Mouse (Mus musculus): ENCODE results near the gene Dennd1c.

Gene Dennd1c

DNA sequence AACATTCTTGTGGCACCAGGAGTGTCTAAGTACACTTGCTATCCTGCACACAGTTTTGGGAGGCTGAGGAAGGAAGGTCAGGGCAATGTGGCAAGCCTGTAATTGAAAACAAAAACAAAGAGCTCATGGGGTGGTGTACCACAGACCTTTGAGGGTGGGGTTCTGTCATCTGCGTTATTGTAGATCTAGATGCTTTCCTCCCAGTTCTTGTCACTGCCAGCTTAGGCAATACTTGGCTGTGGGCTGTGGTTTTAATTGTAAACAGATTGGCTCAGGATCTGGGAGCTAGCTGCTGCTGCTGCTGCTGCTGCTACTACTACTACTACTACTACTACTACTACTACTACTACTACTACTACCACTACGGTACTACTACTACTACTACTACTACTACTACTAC is 24.0 kb upstream of the Dennd1c start:
- ChIA-PET CTCF (interaction anchor here in 3 of 4 experiments (0.5 to 1.7 kb wide), 3 partner anchors 173 to 1815 kb away, joined by 3 to 5 read pairs (median 3); no protein-coding TSS in a partner anchor), POLR2A (interaction anchor here in 1 of 4 experiments (1.4 kb wide), 1 partner anchor 18 kb away, joined by 3 read pairs; no protein-coding TSS in a partner anchor)

DNA sequence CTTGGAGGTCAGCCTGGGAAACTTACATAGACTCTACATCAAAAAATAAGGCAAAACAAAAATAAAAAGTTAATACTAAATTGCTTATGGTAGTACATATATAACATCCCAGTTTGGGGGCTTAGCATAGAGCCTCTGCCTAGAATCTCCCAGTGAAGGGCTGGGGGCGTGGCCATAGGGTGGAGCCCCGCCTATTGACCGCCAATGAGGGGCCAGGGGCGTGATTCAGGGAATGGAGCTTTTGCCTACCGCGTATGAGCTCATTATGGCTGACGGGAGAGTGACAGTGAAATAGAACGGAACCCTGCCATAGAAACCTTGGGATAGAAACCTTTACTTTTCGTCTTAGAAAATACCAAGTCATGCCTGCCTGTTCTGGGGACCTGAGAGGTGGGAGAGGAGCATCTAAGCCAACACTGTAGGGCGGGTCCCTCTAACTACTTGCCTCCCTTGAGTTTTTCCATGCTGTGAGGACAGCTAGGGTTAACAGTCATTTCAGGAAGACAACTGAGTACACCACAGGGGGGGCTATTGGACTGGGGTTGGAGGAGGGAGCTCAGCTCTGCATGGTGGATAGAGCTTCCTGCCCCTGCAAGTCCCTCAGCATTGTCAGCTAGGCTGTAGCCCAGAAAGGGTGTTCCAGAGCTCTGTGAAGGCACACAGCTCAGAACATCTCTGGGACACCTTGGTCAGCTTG is 21.5 kb upstream of the Dennd1c start:
- ChIA-PET POLR2A (interaction anchor here (0.6 to 3.1 kb wide), 21 partner anchors 12 to 103 kb away, joined by 3 to 14 read pairs (median 3); partner anchors contain the start of genes Gm17949 (in 2 of the 4), Gtf2f1 (in 2 of the 4), Tubb4a (in 2 of the 4) and Alkbh7 (in 1 of the 4)), CTCF (interaction anchor here (0.6 to 1.7 kb wide), 26 partner anchors 12 to 235 kb away, joined by 3 to 25 read pairs (median 4); partner anchors contain the start of genes Gpr108 (in 2 of the 4), Tubb4a (in 2 of the 4), Alkbh7 (in 1 of the 4) and Cd70 (in 1 of the 4))

DNA sequence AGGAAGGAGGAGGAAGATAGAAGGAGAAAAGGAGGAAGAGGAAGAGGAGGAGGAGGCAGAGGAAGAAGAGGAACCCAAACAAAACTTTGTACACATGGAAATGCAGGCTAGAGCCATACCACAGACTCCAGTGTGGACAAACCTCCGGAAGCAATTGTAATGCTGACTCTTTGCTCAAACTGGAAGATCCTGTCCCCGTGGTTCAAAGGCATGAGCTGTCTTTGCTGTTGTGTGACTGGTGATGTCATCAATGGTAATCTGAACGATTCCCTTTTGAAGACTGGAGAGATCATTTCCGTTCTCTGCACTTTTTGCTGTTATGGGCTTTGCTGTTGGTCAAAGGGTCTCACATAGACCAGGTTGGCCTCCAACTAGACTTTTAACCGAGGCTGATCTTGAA is 20.0 kb upstream of the Dennd1c start:
- CTCF ChIA-PET: interaction anchor here in 2 of 4 experiments (0.6 to 4.0 kb wide), 2 partner anchors 69 to 236 kb away, joined by 3 to 36 read pairs; no protein-coding TSS in a partner anchor

DNA sequence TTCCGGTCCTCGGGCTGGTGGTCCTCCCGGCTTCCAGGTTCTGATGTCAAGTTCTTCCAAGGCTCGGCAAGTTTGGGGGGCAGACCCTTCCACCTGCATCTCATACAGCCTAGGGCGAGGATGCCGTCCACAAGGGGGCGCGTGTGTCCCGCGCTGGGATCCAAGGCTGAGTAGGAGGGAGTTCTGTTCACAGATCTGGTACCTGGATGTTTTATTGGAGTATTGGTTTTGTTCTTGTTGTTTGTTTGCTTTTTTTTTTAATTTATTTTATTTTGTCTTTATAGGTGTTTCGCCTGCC is 18.3 kb upstream of the Dennd1c start:
- ChIA-PET POLR2A (interaction anchor here (0.6 to 2.3 kb wide), 31 partner anchors 8 to 736 kb away, joined by 3 to 23 read pairs (median 5); partner anchors contain the start of genes Alkbh7 (in 2 of the 4), Khsrp (in 2 of the 4), Clpp (in 1 of the 4) and Crb3 (in 1 of the 4)), CTCF (interaction anchor here (0.6 to 4.0 kb wide), 36 partner anchors 9 to 711 kb away, joined by 3 to 36 read pairs (median 5); partner anchors contain the start of genes Alkbh7 (in 2 of the 4), Gm17949 (in 1 of the 4), Gpr108 (in 1 of the 4) and Pspn (in 1 of the 4))

More for the DNA sequence above, 20.0 kb upstream of the Dennd1c start:
- POLR2A ChIA-PET: interaction anchor here in 1 of 4 experiments (3.1 kb wide), 1 partner anchor 38 kb away, joined by 13 read pairs; the partner anchor contains the start of genes Crb3 and Slc25a23

DNA sequence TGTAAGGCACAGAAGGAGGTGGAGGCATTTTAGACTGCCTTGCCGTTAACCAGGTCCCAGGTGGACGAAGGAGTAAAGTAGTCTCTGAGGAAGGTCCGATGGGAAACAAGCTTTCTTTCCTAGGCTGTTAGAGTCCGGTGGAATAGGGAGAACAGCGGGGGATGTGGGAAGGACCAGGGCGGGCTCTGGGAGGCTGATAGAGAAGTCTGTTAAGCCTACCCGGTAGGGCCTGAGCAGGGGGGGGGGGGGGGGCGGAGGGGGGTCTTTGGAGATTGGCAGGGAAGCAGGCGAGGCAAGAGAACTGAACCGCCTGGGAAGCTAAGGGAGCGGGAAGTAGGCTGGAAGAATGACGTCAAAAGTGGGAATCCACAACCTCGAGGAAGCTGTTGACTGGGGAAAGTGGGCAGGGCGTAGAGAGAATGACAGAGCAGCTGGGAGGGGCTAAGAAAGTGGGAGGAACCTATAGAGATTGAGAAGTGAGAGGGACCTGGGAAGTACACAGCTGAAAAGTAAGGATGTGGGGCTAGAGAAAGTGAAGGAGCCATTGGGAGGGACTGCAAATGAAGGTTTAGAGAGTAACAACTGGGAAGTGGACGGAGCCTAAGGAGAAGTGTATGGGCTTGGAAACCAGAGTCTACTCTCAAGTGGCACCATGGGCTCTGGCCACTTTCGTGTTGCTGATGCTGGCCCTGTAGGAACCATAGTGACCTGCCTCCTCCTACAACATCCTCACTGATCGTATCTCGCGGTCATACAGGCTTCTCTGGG is 17.7 kb upstream of the Dennd1c start:
- ChIA-PET POLR2A (interaction anchor here (0.6 to 2.3 kb wide), 32 partner anchors 9 to 735 kb away, joined by 3 to 23 read pairs (median 4); partner anchors contain the start of genes Alkbh7 (in 2 of the 4), Gm17949 (in 2 of the 4), Gtf2f1 (in 2 of the 4) and Khsrp (in 2 of the 4)), CTCF (interaction anchor here (0.5 to 4.0 kb wide), 43 partner anchors 8 to 603 kb away, joined by 3 to 36 read pairs (median 4); partner anchors contain the start of genes Alkbh7 (in 2 of the 4), Tnfsf9 (in 2 of the 4), Cd70 (in 1 of the 4) and Gm17949 (in 1 of the 4))

DNA sequence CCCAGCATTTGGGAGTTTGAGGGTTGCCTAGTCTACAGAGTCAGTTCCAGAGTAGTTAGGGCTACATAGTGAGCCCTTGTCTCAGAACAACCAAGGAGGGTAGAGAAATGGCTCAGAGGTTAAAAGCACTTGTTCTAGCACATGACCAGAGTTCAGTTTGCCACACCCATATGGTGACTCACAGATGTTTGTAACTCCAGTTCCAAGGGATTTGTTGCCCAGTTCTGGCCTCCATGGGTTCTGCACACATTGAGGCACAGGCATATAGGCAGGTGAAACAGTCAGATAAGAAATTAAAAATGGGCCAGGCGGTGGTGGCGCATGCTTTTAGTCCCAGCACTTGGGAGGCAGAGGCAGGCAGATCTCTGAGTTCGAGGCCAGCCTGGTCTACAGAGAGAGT is 15.9 kb upstream of the Dennd1c start:
- ChIA-PET CTCF (no interaction called here), POLR2A (no interaction called here)

DNA sequence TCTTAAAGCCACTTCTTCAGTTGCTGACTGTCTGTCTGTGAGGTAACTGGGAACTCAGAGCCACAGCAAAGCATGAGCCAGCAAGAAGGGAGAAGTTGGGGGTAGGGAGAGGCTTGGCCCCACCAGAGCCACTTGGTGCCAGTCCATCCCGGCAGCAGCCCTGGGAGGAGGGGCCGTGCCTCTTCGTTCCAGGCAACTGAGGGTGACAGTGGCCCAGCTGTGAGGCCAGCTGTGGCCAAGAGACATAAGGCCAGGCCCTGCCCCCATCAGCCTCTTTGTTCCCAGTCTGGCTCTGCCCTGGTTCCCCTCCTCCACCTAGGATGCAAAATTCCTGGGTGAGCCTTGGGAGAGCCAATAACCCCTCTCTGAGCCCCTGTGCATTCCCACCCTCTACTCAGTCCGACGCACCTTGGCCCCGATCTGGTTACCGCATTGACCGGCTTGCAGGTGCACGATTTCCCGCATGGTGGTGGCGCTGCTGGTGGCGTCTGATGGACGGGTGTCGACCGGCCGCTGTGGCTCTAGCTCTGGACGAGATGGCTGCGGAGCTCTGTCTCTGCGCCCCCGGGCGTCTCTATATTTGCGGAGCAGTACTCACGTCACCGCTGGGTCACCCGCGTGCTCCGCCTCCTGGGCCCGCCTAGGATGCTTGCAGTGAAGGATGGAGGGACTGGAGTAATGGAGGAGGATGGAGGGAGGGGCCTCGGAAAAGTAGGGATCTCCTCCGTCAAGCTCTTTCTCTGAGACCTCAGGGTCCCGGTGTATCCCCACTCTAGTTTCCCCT is 8.9 kb upstream of the Dennd1c start, which contains the start of gene Tubb4a:
Gene Tubb4a, minus strand, starts transcription at position 734 of the 784 bp plus-strand sequence.
- POLR2A ChIA-PET: interaction anchor here in 3 of 4 experiments (0.8 to 2.2 kb wide), 9 partner anchors 9 to 99 kb away, joined by 3 to 10 read pairs (median 4); partner anchors contain the start of genes Khsrp (in 2 of the 3) and Dennd1c (in 1 of the 3)
- CTCF ChIA-PET: interaction anchor here in 3 of 4 experiments (0.6 to 1.3 kb wide), 5 partner anchors 9 to 95 kb away, joined by 3 to 10 read pairs (median 3); no protein-coding TSS in a partner anchor

DNA sequence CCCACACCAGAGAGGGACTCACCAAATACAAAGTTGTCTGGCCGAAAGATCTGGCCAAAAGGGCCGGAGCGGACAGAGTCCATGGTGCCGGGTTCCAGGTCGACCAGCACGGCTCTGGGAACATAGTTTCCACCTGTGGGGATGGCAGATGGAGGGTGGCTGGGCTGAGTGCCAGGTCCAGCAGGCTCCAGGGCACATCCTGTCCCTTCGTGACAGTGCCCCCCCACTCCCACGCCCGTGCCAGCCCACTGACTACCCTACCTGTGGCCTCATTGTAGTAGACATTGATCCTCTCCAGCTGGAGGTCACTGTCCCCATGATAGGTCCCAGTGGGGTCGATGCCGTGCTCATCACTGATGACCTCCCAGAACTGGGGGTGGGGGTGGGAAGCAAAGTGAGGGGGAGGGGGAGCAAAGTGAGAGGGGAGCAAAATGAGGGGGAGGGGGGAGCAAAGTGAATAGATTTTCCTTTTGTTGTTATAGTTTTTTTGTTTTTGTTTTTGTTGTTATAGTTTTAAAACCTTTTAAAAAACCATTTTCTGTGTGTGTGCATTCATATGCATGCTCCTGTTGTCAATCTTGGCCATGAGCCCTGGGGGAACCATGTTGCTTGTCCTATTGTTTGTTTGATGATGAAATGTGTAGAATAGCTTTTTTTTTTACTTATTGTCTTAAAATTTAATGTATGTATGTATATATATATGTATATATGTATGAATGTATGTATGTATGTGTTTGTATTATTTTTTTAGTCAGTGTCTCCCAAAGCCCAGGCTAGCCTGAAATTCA is 7.8 kb upstream of the Dennd1c start:
- ChIA-PET CTCF (interaction anchor here in 1 of 4 experiments (0.5 kb wide), 1 partner anchor 16 kb away, joined by 6 read pairs; no protein-coding TSS in a partner anchor), POLR2A (interaction anchor here in 1 of 4 experiments (0.9 to 2.2 kb wide), 2 partner anchors 15 to 55 kb away, joined by 3 to 6 read pairs; partner anchors contain the start of gene Khsrp)

DNA sequence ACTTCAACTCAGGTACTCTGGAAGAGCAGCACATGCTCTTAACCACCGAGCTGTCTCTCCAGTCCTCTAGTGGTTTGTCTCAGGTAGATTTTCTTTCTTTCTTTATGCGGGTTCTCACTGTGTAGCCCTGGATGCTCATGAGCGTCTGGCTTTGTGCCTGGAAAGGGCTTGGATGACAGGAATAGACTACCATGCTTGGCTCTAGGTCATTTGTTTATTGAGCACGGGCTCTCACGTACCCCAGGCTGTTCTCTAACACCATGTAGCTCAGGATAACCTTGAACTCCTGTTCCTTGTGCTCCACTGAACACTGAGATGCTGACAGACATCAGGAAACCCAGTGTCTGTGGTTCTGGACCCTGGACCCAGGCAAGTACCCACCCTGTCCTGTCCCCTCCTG is 4.2 kb upstream of the Dennd1c start:
- POLR2A ChIA-PET: interaction anchor here in 1 of 4 experiments (1.2 kb wide), 1 partner anchor 85 kb away, joined by 3 read pairs; the partner anchor contains the start of gene Alkbh7
- CTCF ChIA-PET: interaction anchor here in 1 of 4 experiments (0.5 kb wide), 1 partner anchor 346 kb away, joined by 4 read pairs; no protein-coding TSS in a partner anchor

DNA sequence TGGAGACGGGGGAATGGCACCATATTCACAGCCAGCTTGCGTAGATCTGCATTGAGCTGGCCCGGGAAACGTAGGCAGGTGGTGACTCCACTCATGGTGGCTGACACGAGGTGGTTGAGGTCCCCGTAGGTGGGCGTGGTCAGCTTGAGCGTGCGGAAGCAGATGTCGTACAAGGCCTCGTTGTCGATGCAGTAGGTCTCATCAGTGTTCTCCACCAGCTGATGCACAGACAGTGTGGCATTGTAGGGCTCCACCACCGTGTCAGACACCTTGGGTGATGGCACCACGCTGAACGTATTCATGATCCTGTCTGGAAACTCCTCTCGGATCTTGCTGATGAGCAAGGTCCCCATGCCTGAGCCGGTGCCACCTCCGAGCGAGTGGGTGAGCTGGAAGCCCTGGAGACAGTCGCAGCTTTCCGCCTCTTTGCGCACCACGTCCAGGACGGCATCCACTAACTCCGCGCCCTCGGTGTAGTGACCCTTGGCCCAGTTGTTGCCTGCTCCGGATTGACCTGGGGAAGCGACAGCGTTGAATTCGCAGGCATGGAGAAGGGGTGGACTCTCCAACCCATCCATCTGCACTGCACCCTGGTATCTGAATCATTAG is 3.0 kb upstream of the Dennd1c start:
- POLR2A ChIA-PET: interaction anchor here in 2 of 4 experiments (0.6 to 1.9 kb wide), 9 partner anchors 10 to 50 kb away, joined by 3 to 5 read pairs (median 4); partner anchors contain the start of gene Khsrp (in 2 of the 2)
- CTCF ChIA-PET: interaction anchor here in 1 of 4 experiments (1.0 kb wide), 1 partner anchor 24 kb away, joined by 3 read pairs; no protein-coding TSS in a partner anchor

DNA sequence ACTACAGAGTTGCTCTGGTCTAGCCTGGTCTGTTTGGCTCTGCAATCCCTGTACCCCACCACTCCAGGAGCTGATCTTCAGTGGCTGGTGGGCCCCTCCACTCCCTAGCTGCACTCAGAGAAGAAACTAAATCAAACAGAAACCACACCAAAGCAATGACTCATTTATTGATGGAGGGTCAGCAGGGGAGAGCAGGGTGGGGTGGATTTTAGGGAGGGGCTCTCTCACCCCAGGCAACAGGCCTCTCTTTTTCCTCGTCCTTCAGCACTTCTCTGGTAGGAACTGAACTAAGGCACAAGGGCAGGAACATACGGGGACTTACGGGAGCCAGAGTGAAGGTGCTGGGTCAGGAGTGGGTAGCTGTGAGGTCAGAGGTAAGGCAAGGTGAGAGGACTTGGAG is 1.6 kb upstream of the Dennd1c start:
- ChIA-PET CTCF (interaction anchor here in 1 of 4 experiments (0.6 kb wide), 1 partner anchor 13 kb away, joined by 3 read pairs; no protein-coding TSS in a partner anchor), POLR2A (interaction anchor here (0.6 to 2.5 kb wide), 6 partner anchors 9 to 467 kb away, joined by 3 to 9 read pairs (median 5); no protein-coding TSS in a partner anchor)

DNA sequence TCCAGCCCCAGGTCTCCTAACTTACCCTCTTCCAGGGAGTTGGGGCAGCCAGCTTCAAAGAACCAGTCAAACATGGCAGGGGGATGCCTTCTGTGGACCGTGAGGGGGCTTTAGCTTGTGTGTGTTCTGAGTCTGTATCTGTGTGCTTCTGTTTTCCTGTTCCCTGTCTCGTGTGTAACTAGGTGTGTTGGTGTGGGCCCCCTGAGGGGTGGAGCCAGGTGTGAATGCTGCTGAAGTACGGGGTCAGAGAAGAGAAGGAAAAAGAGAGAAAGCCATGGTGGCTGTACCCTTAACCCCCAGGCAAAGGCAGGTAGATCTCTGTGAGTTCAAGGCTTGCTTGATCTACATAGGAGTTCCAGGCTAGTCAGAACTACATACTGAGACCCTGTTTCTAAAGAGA is 1.4 kb downstream of the Dennd1c start:
- POLR2A ChIA-PET: interaction anchor here in 1 of 4 experiments (1.3 to 1.7 kb wide), 2 partner anchors 14 to 17 kb away, joined by 4 read pairs; partner anchors contain the start of gene Slc25a23

DNA sequence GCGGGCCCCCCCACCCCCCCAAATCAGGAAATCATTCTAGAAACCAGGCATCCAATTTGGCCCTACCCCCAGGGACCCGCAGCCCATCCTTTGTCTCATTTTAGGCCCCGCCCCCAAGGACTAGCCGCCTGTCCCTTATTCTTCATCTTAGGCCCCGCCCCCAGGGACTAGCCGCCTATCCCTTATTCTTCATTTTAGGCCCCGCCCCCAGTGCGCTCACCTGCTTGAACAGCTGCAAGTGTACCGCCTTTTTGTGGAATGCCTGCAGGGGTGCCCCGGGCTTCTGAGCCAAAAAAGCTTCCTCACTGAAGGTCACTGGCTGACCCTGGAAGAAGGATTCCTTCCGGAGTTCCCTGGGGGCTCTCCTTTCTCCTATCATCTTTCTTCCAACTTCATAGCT is 7.6 kb downstream of the Dennd1c start:
- CTCF ChIA-PET: interaction anchor here (0.6 to 2.4 kb wide), 11 partner anchors 10 to 313 kb away, joined by 3 to 12 read pairs (median 6); partner anchors contain the start of genes Slc25a23 (in 2 of the 4), Dus3l (in 1 of the 4) and Nrtn (in 1 of the 4)
- POLR2A ChIA-PET: interaction anchor here (0.5 to 2.4 kb wide), 29 partner anchors 8 to 931 kb away, joined by 3 to 22 read pairs (median 4); partner anchors contain the start of genes Khsrp (in 3 of the 4), Gm17949 (in 2 of the 4), Gtf2f1 (in 2 of the 4) and Slc25a23 (in 2 of the 4)

More for the DNA sequence above, 1.4 kb downstream of the Dennd1c start:
- CTCF ChIA-PET: interaction anchor here in 1 of 4 experiments (1.0 kb wide), 1 partner anchor 16 kb away, joined by 3 read pairs; no protein-coding TSS in a partner anchor

DNA sequence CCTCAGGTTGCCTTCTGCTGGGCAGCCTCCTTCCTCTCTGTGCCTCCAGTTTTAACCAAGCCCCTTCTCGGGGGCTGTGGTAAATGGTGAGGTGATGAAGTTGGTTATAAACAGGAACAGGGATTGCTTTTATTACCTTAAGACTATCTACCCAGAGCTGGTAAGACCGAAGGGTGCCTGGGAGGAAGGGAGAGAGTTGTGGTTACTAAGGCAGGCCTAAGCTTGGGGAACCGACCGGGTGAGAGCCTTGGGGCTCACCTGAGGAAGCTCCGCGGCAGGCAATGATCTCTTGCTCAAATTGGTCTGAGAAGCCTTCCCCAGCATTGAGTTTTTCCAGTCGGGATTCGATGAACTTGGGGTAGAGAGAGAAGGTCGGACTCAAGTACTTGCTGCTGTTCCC is 8.0 kb downstream of the Dennd1c start:
- CTCF ChIA-PET: interaction anchor here in 3 of 4 experiments (0.7 to 2.4 kb wide), 8 partner anchors 10 to 313 kb away, joined by 3 to 12 read pairs (median 6); partner anchors contain the start of genes Slc25a23 (in 2 of the 3) and Nrtn (in 1 of the 3)
- POLR2A ChIA-PET: interaction anchor here (0.6 to 2.4 kb wide), 24 partner anchors 9 to 353 kb away, joined by 3 to 22 read pairs (median 4); partner anchors contain the start of genes Gm17949 (in 2 of the 4), Gtf2f1 (in 2 of the 4), Khsrp (in 2 of the 4) and Slc25a23 (in 2 of the 4)

DNA sequence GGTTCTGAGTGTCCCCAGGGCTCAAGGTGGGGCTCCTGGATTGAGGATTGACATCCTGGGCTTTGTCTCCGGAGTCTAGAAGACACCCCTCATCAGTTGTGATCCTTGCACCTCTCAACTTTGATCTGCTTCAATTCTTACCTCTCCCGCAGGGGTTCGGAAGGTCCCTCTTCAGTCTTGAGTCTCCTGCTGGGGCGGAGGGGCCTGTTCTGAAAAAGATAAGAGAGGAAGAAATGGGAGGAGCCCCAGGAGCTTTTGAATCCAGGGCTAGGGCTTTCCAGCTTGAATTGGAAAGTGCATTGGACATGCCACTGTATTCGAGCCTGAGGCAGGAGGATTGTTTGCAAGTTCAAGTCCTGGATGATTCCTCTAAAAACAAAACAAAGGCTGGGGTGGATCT is 11.4 kb downstream of the Dennd1c start:
- POLR2A ChIA-PET: interaction anchor here in 1 of 4 experiments (0.6 to 1.1 kb wide), 3 partner anchors 35 to 1026 kb away, joined by 3 to 4 read pairs (median 3); partner anchors contain the start of gene Khsrp
- CTCF ChIA-PET: interaction anchor here in 1 of 4 experiments (0.6 kb wide), 1 partner anchor 13 kb away, joined by 3 read pairs; no protein-coding TSS in a partner anchor

Measured in embryonic stem cell, embryonic (primary cell).